Mouse (Mus musculus) large intestine, adult 2 months (tissue): ENCODE data around the gene Rpl3l. TPM values are rescaled to one million over a fixed set of nuclear protein-coding genes. Genes with fewer than 3 reads are reported as not detected.
A peak's percentile ranks its signal among the peaks of the same experiment; 100 is the strongest.
"Not testable (repeated sequence)": the region's sequence is repeated elsewhere in the genome, so short reads cannot be mapped to it uniquely, and the experiment has no call there.

Source experiments
- DNase-seq: peaks from one replicate; pipeline ENCODE4 v3.0.0-alpha.2; 2012; ENCODE audit warnings: low read depth, low spot score
- WGBS: fragments of 180-500 bp; shearing (Covaris S2); methylation state at CpG from one replicate; pipeline ENCODE4 v1.1.7; 2018; 5-methylcytosine and 5-hydroxymethylcytosine counted together
- polyA plus RNA-seq: library from polyadenylated mRNA; depleted of rRNA; stranded (reverse); fragments of >200 nt; gene quantifications from 2 replicates; pipeline ENCODE4 v1.2.3, GENCODE M21; 2012

The Rpl3l gene
- polyA plus RNA-seq, 1 experiment: 0.10 TPM

- not testable (repeated sequence) for DNase-seq
- WGBS: 40% methylated on average over 5 of the region's 5 CpGs
Measured at GRCm38 (mm10) chr17:24718938-24719337, 8.7 kb upstream of the Rpl3l start.

GRCm38 (mm10) chr17:24719494-24720222 is 8.0 kb upstream of the Rpl3l start:
- DNase-seq: peak; percentile 79
- WGBS: under 1% methylated on average over 61 of the region's 61 CpGs

GRCm38 (mm10) chr17:24720616-24721015 is 7.0 kb upstream of the Rpl3l start:
- not testable (repeated sequence) for DNase-seq
- WGBS: under 1% methylated on average over 11 of the region's 11 CpGs

- DNase-seq: not testable (repeated sequence)
- whole genome bisulfite sequencing: 29% methylated on average over 7 of the region's 7 CpGs
Measured at GRCm38 (mm10) chr17:24721383-24721955, 6.2 kb upstream of the Rpl3l start.

GRCm38 (mm10) chr17:24722220-24722924 is 5.2 kb upstream of the Rpl3l start:
- no peak for DNase-seq
- WGBS: 19% methylated on average over 13 of the region's 13 CpGs

- no peak for DNase-seq
- under 1% methylated on average over 12 of the region's 12 CpGs for WGBS
Measured at GRCm38 (mm10) chr17:24723122-24723880, 4.3 kb upstream of the Rpl3l start.

GRCm38 (mm10) chr17:24723881-24724180 is 3.8 kb upstream of the Rpl3l start:
- WGBS: 0% methylated on average over 15 of the region's 15 CpGs
- no peak for DNase-seq

- WGBS: under 1% methylated on average over 30 of the region's 30 CpGs
- peak; percentile 75 for DNase-seq
Measured at GRCm38 (mm10) chr17:24724184-24724583, 3.4 kb upstream of the Rpl3l start, which contains the start of gene Ndufb10. Gene Ndufb10, minus strand, starts transcription at chr17:24724478.

GRCm38 (mm10) chr17:24725637-24726390 is 1.8 kb upstream of the Rpl3l start:
- WGBS: 71% methylated on average over 3 of the region's 3 CpGs
- DNase-seq: no peak

- 66% methylated on average over 17 of the region's 17 CpGs for WGBS
- no peak for DNase-seq
Measured at GRCm38 (mm10) chr17:24728184-24728583, 564 bp downstream of the Rpl3l start.

- 59% methylated on average over 6 of the region's 6 CpGs for WGBS
- no peak for DNase-seq
Measured at GRCm38 (mm10) chr17:24729067-24729466, 1.4 kb downstream of the Rpl3l start.

GRCm38 (mm10) chr17:24730787-24731186 is 3.2 kb downstream of the Rpl3l start:
- 81% methylated on average over 14 of the region's 14 CpGs for WGBS
- no peak for DNase-seq

GRCm38 (mm10) chr17:24732233-24732935 is 4.8 kb downstream of the Rpl3l start:
- DNase-seq: no peak
- 83% methylated on average over 12 of the region's 12 CpGs for WGBS

- DNase-seq: no peak
- WGBS: 88% methylated on average over 21 of the region's 21 CpGs
Measured at GRCm38 (mm10) chr17:24733434-24734050, 5.9 kb downstream of the Rpl3l start.

GRCm38 (mm10) chr17:24734513-24734912 is 6.9 kb downstream of the Rpl3l start:
- DNase-seq: no peak
- 82% methylated on average over 1 of the region's 1 CpGs for WGBS

- WGBS: 90% methylated on average over 7 of the region's 7 CpGs
Measured at GRCm38 (mm10) chr17:24735446-24735845, 7.8 kb downstream of the Rpl3l start.

GRCm38 (mm10) chr17:24736330-24737051 is 8.9 kb downstream of the Rpl3l start, which contains the start of gene Msrb1:
Gene Msrb1, plus strand, starts transcription at chr17:24736642.
- 2% methylated on average over 29 of the region's 29 CpGs for WGBS
- DNase-seq: peak; percentile 100

More at GRCm38 (mm10) chr17:24735446-24735845, 7.8 kb downstream of the Rpl3l start:
- no peak for DNase-seq
